Mouse (Mus musculus) lung, postnatal 0 days (tissue): ENCODE data around the gene Ccdc158. TPM values are rescaled to one million over a fixed set of nuclear protein-coding genes. Genes with fewer than 3 reads are reported as not detected.

Experiments
- ATAC-seq: fragments of 200-750 bp; cut with Nextera tagmentation; 2 replicates; pipeline ENCODE4 v1.8.0; 2017; ENCODE audit warnings: moderate library complexity
- DNase-seq: peaks from one replicate; pipeline ENCODE4 v3.0.0-alpha.2; 2016; ENCODE audit warnings: low spot score
- H3K27ac ChIP-seq: fragments of 300-500 bp; sonication (generic); 2 replicates; pipeline ENCODE4 v1.5.1; 2014; ENCODE audit warnings: antibody characterized with exemption, mild to moderate bottlenecking, low read length, mixed read lengths
- H3K27me3 ChIP-seq: fragments of 300-500 bp; sonication (generic); replicated peaks from 2 replicates; pipeline ENCODE4 v1.6.1; 2014; ENCODE audit warnings: low read length, mixed read lengths; ENCODE audit not compliant: insufficient read depth
- H3K36me3 ChIP-seq: fragments of 300-500 bp; sonication (generic); 2 replicates; pipeline ENCODE4 v1.6.1; 2014; ENCODE audit warnings: low read length, mixed read lengths; ENCODE audit not compliant: insufficient read depth
- H3K4me1 ChIP-seq: fragments of 300-500 bp; sonication (generic); 2 replicates; pipeline ENCODE4 v1.6.1; 2014; ENCODE audit warnings: antibody characterized with exemption, low read depth, low read length, mixed read lengths; ENCODE audit not compliant: insufficient read depth
- H3K4me2 ChIP-seq: fragments of 300-500 bp; sonication (generic); replicated peaks from 2 replicates; pipeline ENCODE4 v1.6.1; 2014; ENCODE audit warnings: low read depth, mild to moderate bottlenecking, low read length, moderate library complexity, mixed read lengths
- H3K4me3 ChIP-seq: fragments of 300-500 bp; sonication (generic); 2 replicates; pipeline ENCODE4 v1.5.1; 2014; ENCODE audit warnings: low read depth, low read length
- H3K9ac ChIP-seq: fragments of 300-500 bp; sonication (generic); replicated peaks from 2 replicates; pipeline ENCODE4 v1.6.1; 2014; ENCODE audit warnings: low read depth, mild to moderate bottlenecking
- H3K9me3 ChIP-seq: fragments of 300-500 bp; sonication (generic); 2 replicates; pipeline ENCODE4 v1.6.1; 2016; ENCODE audit warnings: low read length, mixed read lengths
- CTCF ChIP-seq: IDR thresholded peaks from 2 replicates; pipeline ENCODE4 v1.5.1; 2016; ENCODE audit warnings: antibody characterized with exemption, mild to moderate bottlenecking
- EP300 ChIP-seq: IDR thresholded peaks from 2 replicates; pipeline ENCODE4 v1.6.1; 2016; ENCODE audit warnings: antibody characterized with exemption, mild to moderate bottlenecking, control low read depth
- WGBS: fragments of 180-500 bp; shearing (Covaris S2); extraction: QIAGEN DNeasy Blood & Tissue Kit; methylation state at CpG from one replicate; pipeline ENCODE4 v1.1.7; 2014; 5-methylcytosine and 5-hydroxymethylcytosine counted together
- polyA plus RNA-seq: library from polyadenylated mRNA; unstranded; fragments of >200 nt; fragmentation: Nextera tagmentation; extraction: Ambion mirVana; gene quantifications from 2 replicates; pipeline ENCODE4 v1.2.1, GENCODE M21; 2015

Ccdc158 gene
- polyA plus RNA-seq, 1 experiment from 2014 or later, result 1.1 TPM

- peak overlapping the region; percentile 65 for H3K27ac ChIP-seq
Measured at GRCm38 (mm10) chr5:92692206-92693007, 17.3 kb upstream of the Ccdc158 start.

GRCm38 (mm10) chr5:92688569-92688968, 13.5 kb upstream of the Ccdc158 start:
- 89% methylated on average over 9 of the region's 9 CpGs for WGBS

More at GRCm38 (mm10) chr5:92692206-92693007, 17.3 kb upstream of the Ccdc158 start:
- Histone ChIP-seq H3K4me1 (no peaks in the 10 kb centered on the region), H3K27me3 (no peaks in the 10 kb centered on the region), H3K36me3 (no peaks in the 10 kb centered on the region), H3K4me3 (no peak overlapping the region), H3K4me2 (no peak overlapping the region), H3K9me3 (no peaks in the 10 kb centered on the region), H3K9ac (no peak overlapping the region)
- DNase-seq (peak; percentile 93), ATAC-seq (peak; percentile 85)
- TF ChIP-seq CTCF (no peak), EP300 (peak; percentile 94)
- WGBS, result 37% methylated on average over 16 of the region's 16 CpGs

GRCm38 (mm10) chr5:92688124-92688523, 13.1 kb upstream of the Ccdc158 start:
- Histone ChIP-seq H3K9me3 (no peaks in the 10 kb centered on the region), H3K4me2 (no peak overlapping the region), H3K27ac (no peak overlapping the region), H3K4me3 (no peak overlapping the region), H3K9ac (no peak overlapping the region), H3K4me1 (no peaks in the 10 kb centered on the region), H3K27me3 (no peaks in the 10 kb centered on the region), H3K36me3 (no peaks in the 10 kb centered on the region)
- ATAC-seq (no peak), DNase-seq (no peak)
- TF ChIP-seq CTCF (no peak), EP300 (no peak)
- WGBS, result 82% methylated on average over 5 of the region's 5 CpGs

More at GRCm38 (mm10) chr5:92688569-92688968, 13.5 kb upstream of the Ccdc158 start:
- ATAC-seq, result no peak
- H3K9ac ChIP-seq, result no peak overlapping the region
- H3K36me3 ChIP-seq, result no peaks in the 10 kb centered on the region
- H3K27ac ChIP-seq, result no peak overlapping the region
- H3K4me1 ChIP-seq, result no peaks in the 10 kb centered on the region
- no peaks in the 10 kb centered on the region for H3K27me3 ChIP-seq
- no peak overlapping the region for H3K4me2 ChIP-seq
- no peak overlapping the region for H3K4me3 ChIP-seq
- TF ChIP-seq CTCF, result no peak
- no peak for TF ChIP-seq EP300
- no peak for DNase-seq
- no peaks in the 10 kb centered on the region for H3K9me3 ChIP-seq

- Histone ChIP-seq H3K9me3 (no peaks in the 10 kb centered on the region), H3K4me1 (no peaks in the 10 kb centered on the region), H3K27ac (no peak overlapping the region), H3K4me2 (peak overlapping the region; percentile 27), H3K36me3 (no peaks in the 10 kb centered on the region), H3K4me3 (peak overlapping the region; percentile 43; the same call in 1 of the 2 replicates), H3K9ac (no peak overlapping the region), H3K27me3 (no peaks in the 10 kb centered on the region)
- 94% methylated on average over 16 of the region's 16 CpGs for WGBS
- no peak for DNase-seq
- TF ChIP-seq EP300 (no peak), CTCF (no peak)
- no peak for ATAC-seq
Measured at GRCm38 (mm10) chr5:92684715-92685460, 9.8 kb upstream of the Ccdc158 start.

- no peaks in the 10 kb centered on the region for H3K4me1 ChIP-seq
- no peaks in the 10 kb centered on the region for H3K9me3 ChIP-seq
- ATAC-seq (no peak), DNase-seq (no peak)
- H3K4me3 ChIP-seq, result peak overlapping the region; percentile 43
- TF ChIP-seq CTCF, result no peak
- TF ChIP-seq EP300, result no peak
- H3K36me3 ChIP-seq, result no peaks in the 10 kb centered on the region
- WGBS, result 42% methylated on average over 9 of the region's 9 CpGs
- H3K9ac ChIP-seq, result peak overlapping the region; percentile 41; the same call in 1 of the 2 replicates
- H3K27me3 ChIP-seq, result no peaks in the 10 kb centered on the region
- H3K27ac ChIP-seq, result peak overlapping the region; percentile 71; the same call in 1 of the 2 replicates
- H3K4me2 ChIP-seq, result peak overlapping the region; percentile 72
Measured at GRCm38 (mm10) chr5:92683871-92684475, 8.9 kb upstream of the Ccdc158 start.

GRCm38 (mm10) chr5:92683351-92683807, 8.3 kb upstream of the Ccdc158 start, which contains the start of gene Shroom3:
Gene Shroom3, plus strand, starts transcription at chr5:92683435.
- Histone ChIP-seq H3K27ac (peak within 1 kb of the TSS; percentile 71), H3K9ac (peak within 1 kb of the TSS; percentile 41), H3K4me1 (no peaks in the 10 kb centered on the region), H3K27me3 (no peaks in the 10 kb centered on the region), H3K4me3 (peak within 1 kb of the TSS; percentile 43), H3K4me2 (peak within 1 kb of the TSS; percentile 72), H3K9me3 (no peaks in the 10 kb centered on the region), H3K36me3 (no peaks in the 10 kb centered on the region)
- TF ChIP-seq CTCF (no peak), EP300 (no peak)
- under 1% methylated on average over 26 of the region's 26 CpGs for WGBS
- peak; percentile 57 for ATAC-seq
- DNase-seq, result no peak
